Mouse (Mus musculus) small intestine, adult 2 months (tissue): ENCODE measurements around the gene Cd52. TPM values are rescaled to one million over a fixed set of nuclear protein-coding genes. Genes with fewer than 3 reads are reported as not detected.

ENCODE experiments used
- H3K27ac ChIP-seq: fragments of 200-500 bp; 2 replicates; pipeline ENCODE4 v1.5.1; 2012; ENCODE audit warnings: low read depth, low read length, control low read depth, inconsistent platforms; ENCODE audit not compliant: insufficient read depth
- H3K27me3 ChIP-seq: fragments of 200-500 bp; 2 replicates; pipeline ENCODE4 v1.6.1; 2012; ENCODE audit warnings: mild to moderate bottlenecking, moderate library complexity, low read length, inconsistent platforms; ENCODE audit not compliant: control insufficient read depth, insufficient read depth
- H3K36me3 ChIP-seq: fragments of 200-500 bp; 2 replicates; pipeline ENCODE4 v1.6.1; 2012; ENCODE audit warnings: mild to moderate bottlenecking, low read length, control low read depth, inconsistent platforms; ENCODE audit not compliant: control insufficient read depth, insufficient read depth
- H3K4me1 ChIP-seq: fragments of 200-500 bp; 2 replicates; pipeline ENCODE4 v1.6.1; 2012; ENCODE audit warnings: low read length, inconsistent platforms, mixed read lengths; ENCODE audit not compliant: control insufficient read depth, insufficient read depth, insufficient read length
- H3K4me3 ChIP-seq: fragments of 200-500 bp; 2 replicates; pipeline ENCODE4 v1.5.1; 2012; ENCODE audit warnings: low read depth, mild to moderate bottlenecking, control low read depth, inconsistent platforms, low read length, moderate library complexity
- CTCF ChIP-seq: fragments of 200-500 bp; IDR thresholded peaks from 2 replicates; pipeline ENCODE4 v1.5.1; 2012; ENCODE audit warnings: low read depth, mild to moderate bottlenecking, control low read depth, inconsistent platforms, low read length, moderate library complexity, mixed read lengths; ENCODE audit not compliant: insufficient replicate concordance, insufficient read length; ENCODE audit errors: extremely low read depth
- POLR2A ChIP-seq: fragments of 200-500 bp; IDR thresholded peaks from 2 replicates; pipeline ENCODE4 v1.6.1; 2012; ENCODE audit warnings: low read depth, mild to moderate bottlenecking, control low read depth, inconsistent platforms, low read length, moderate library complexity
- WGBS: fragments of 180-500 bp; shearing (Covaris S2); methylation state at CpG from one replicate; pipeline ENCODE4 v1.1.7; 2018; 5-methylcytosine and 5-hydroxymethylcytosine counted together
- polyA plus RNA-seq: library from polyadenylated mRNA; depleted of rRNA; stranded (reverse); fragments of >200 nt; gene quantifications from 2 replicates; pipeline ENCODE4 v1.2.3, GENCODE M21; 2012

The Cd52 gene
- polyA plus RNA-seq, 1 experiment, result 35.1 TPM

DNA sequence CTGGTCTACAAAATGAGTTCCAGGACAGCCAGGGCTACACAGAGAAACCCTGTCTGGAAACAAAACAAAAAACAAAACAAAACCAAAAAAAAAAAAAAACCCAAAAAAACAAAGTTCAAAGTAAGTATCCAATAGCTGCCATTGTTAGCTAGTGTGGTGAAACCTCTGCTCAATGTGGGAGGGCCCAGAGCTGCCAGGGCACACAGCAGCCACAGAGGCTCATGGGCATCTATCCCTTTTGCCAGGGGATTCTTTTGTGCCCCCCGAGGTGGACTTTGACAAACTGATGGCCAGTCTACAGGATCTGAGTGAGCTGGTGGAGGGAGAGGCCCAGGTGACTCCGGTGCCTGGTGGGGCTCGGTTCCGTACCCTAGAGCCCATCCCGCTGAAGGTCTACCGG, 28.3 kb upstream of the Cd52 start:
- no peak overlapping the region for H3K4me3 ChIP-seq
- no peak overlapping the region for H3K27ac ChIP-seq
- 0 out of 2 replicates have a peak, but pooled peaks cover 3% of the 10 kb centered on the region for H3K36me3 ChIP-seq
- 96% methylated on average over 6 of the region's 6 CpGs for WGBS
- TF ChIP-seq CTCF (no peak), POLR2A (no peak)
- H3K4me1 ChIP-seq, result peaks cover 51% of the 10 kb centered on the region
- H3K27me3 ChIP-seq, result no peaks in the 10 kb centered on the region; the same call in 1 of the 2 replicates

GRCm38 (mm10) chr4:134122281-134122680, 27.4 kb upstream of the Cd52 start:
- TF ChIP-seq POLR2A (no peak), CTCF (no peak)
- H3K4me1 ChIP-seq, result peaks cover 51% of the 10 kb centered on the region
- no peak overlapping the region; the same call in 1 of the 2 replicates for H3K27ac ChIP-seq

DNA sequence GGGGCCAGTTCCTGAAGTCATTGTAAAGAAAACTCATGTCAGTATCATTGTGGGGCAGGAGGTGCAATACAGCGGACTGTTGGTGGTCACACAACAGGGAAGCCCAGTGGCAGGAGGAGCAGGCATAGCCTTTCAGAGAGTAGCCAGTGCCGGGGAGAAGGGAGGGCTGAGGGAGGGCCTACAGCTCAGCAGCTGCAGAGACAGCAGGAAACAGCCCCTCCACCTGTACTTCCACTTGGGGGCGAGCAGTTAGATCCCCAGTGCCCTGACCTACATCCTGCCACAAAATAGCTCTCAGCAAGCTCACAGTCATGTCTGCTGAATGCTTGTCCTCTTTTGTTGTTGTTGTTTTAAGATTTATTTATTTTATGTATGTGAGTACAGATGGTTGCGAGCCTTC, 26.7 kb upstream of the Cd52 start:
- WGBS, result 75% methylated on average over 4 of the region's 4 CpGs
- peaks cover 47% of the 10 kb centered on the region for H3K4me1 ChIP-seq
- H3K36me3 ChIP-seq, result 0 out of 2 replicates have a peak, but pooled peaks cover 3% of the 10 kb centered on the region
- no peak overlapping the region for H3K4me3 ChIP-seq
- no peak for TF ChIP-seq CTCF
- no peak for TF ChIP-seq POLR2A
- peak overlapping the region; percentile 56 for H3K27ac ChIP-seq
- H3K27me3 ChIP-seq, result no peaks in the 10 kb centered on the region; the same call in 1 of the 2 replicates

More at GRCm38 (mm10) chr4:134122281-134122680, 27.4 kb upstream of the Cd52 start:
- 16% methylated on average over 3 of the region's 3 CpGs for WGBS
- Histone ChIP-seq H3K36me3 (0 out of 2 replicates have a peak, but pooled peaks cover 3% of the 10 kb centered on the region), H3K27me3 (no peaks in the 10 kb centered on the region; the same call in 1 of the 2 replicates), H3K4me3 (no peak overlapping the region)

DNA sequence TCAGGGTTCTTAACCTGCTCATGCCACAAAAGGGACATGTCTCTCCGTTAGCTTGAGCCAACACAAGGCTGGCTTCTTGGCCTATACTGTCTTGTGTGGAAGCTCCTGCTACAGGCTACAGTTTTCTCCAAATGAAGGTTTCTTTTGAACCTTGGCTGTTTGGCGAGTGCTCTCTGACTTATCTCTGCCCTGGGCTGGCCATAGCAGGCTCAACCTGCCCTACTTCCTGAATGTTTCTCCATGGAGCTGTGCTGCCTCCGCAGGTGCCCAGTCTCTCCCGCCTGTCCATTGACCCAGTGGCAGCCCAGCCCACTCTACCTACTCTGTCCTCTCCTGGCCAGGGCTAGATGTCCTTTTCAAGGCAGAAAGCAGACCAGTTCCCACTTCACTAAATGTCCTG, 26.0 kb upstream of the Cd52 start:
- peaks cover 45% of the 10 kb centered on the region for H3K4me1 ChIP-seq
- peak overlapping the region; percentile 56 for H3K27ac ChIP-seq
- WGBS, result 44% methylated on average over 4 of the region's 4 CpGs
- H3K4me3 ChIP-seq, result no peak overlapping the region
- 0 out of 2 replicates have a peak, but pooled peaks cover under 1% of the 10 kb centered on the region for H3K36me3 ChIP-seq
- no peak for TF ChIP-seq CTCF
- H3K27me3 ChIP-seq, result no peaks in the 10 kb centered on the region; the same call in 1 of the 2 replicates

GRCm38 (mm10) chr4:134120192-134120805, 25.4 kb upstream of the Cd52 start:
- no peak; the same call in 1 of the 2 replicates for TF ChIP-seq POLR2A
- TF ChIP-seq CTCF, result no peak
- H3K27ac ChIP-seq, result peak overlapping the region; percentile 64
- no peaks in the 10 kb centered on the region for H3K36me3 ChIP-seq
- peaks cover 51% of the 10 kb centered on the region for H3K4me1 ChIP-seq
- WGBS, result 75% methylated on average over 6 of the region's 6 CpGs
- H3K4me3 ChIP-seq, result no peak overlapping the region
- H3K27me3 ChIP-seq, result no peaks in the 10 kb centered on the region; the same call in 1 of the 2 replicates

DNA sequence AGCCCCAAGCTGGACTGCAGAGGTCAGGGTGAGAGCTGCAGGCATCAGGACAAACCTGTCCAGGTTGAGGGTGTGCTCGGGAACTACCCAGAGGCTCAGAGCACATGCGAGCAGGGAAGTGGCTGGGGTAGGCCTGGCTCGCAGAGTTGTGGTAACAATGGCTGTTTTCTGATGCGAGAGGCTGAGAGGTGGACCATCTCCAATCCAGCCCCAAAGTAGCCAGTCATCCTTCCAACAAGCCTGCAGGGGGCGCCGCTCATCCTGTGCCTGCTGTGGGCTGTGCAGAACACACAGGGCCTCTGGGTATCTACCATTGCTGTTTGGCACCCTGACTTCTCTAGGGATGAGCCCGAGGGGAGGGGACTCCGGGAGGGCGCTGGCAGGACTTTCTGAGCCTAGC, 24.8 kb upstream of the Cd52 start:
- H3K4me3 ChIP-seq, result no peak overlapping the region
- H3K27me3 ChIP-seq, result no peaks in the 10 kb centered on the region; the same call in 1 of the 2 replicates
- WGBS, result 77% methylated on average over 9 of the region's 9 CpGs
- peak overlapping the region; percentile 64; the same call in 1 of the 2 replicates for H3K27ac ChIP-seq
- TF ChIP-seq CTCF (peak; percentile 34; the same call in 1 of the 2 replicates), POLR2A (no peak)
- peaks cover 53% of the 10 kb centered on the region for H3K4me1 ChIP-seq
- H3K36me3 ChIP-seq, result no peaks in the 10 kb centered on the region

GRCm38 (mm10) chr4:134119042-134119441, 24.2 kb upstream of the Cd52 start:
- TF ChIP-seq CTCF (no peak), POLR2A (no peak; the same call in 1 of the 2 replicates)
- no peak overlapping the region for H3K4me3 ChIP-seq
- WGBS, result 85% methylated on average over 5 of the region's 5 CpGs
- H3K4me1 ChIP-seq, result peaks cover 47% of the 10 kb centered on the region
- no peaks in the 10 kb centered on the region for H3K36me3 ChIP-seq
- no peaks in the 10 kb centered on the region; the same call in 1 of the 2 replicates for H3K27me3 ChIP-seq
- H3K27ac ChIP-seq, result peak overlapping the region; percentile 58; the same call in 1 of the 2 replicates
